Mouse (Mus musculus) MEL (cell line): ENCODE measurements around the gene Prc1. TPM values are rescaled to one million over a fixed set of nuclear protein-coding genes. Genes with fewer than 3 reads are reported as not detected.
A peak's percentile ranks its signal among the peaks of the same experiment; 100 is the strongest.

ENCODE experiments used
- DNase-seq: peaks from one replicate; pipeline ENCODE4 v3.0.0; 2011; ENCODE audit warnings: low read depth, low spot score
- H3K27ac ChIP-seq: 2 replicates; pipeline ENCODE4 v1.5.1; 2012; ENCODE audit warnings: low read depth, mild to moderate bottlenecking, control low read depth, low read length, moderate library complexity; ENCODE audit not compliant: control insufficient read depth
- H3K27me3 ChIP-seq, 2 experiments: fragments of 150-350 bp in 1 of 2; sonication (generic) in 1 of 2; 2 replicates each; pipeline ENCODE4 v1.6.1; 2012; ENCODE audit warnings: low read length in 2 of 2, mild to moderate bottlenecking in 2 of 2, improper control_type of control experiment in 1 of 2, moderate library complexity in 1 of 2; ENCODE audit not compliant: insufficient read depth in 2 of 2, control insufficient read depth in 1 of 2
- H3K36me3 ChIP-seq, 2 experiments: 2 replicates each; pipeline ENCODE4 v1.6.1; 2012 to 2014; ENCODE audit warnings: low read length in 2 of 2, improper control_type of control experiment in 1 of 2, inconsistent platforms in 1 of 2, mild to moderate bottlenecking in 1 of 2; ENCODE audit not compliant: insufficient read depth in 2 of 2, control insufficient read depth in 1 of 2
- H3K4me1 ChIP-seq, 2 experiments: fragments of 150-350 bp in 1 of 2; sonication (generic) in 1 of 2; 2 replicates each; pipeline ENCODE4 v1.6.1; 2012; ENCODE audit warnings: low read length in 2 of 2, improper control_type of control experiment in 1 of 2, mild to moderate bottlenecking in 1 of 2; ENCODE audit not compliant: insufficient read depth in 2 of 2, control insufficient read depth in 1 of 2
- H3K4me3 ChIP-seq, 2 experiments: fragments of 150-350 bp in 1 of 2; sonication (generic) in 1 of 2; 2 replicates each; pipeline ENCODE4 v1.5.1; 2012; ENCODE audit warnings: low read depth in 2 of 2, low read length in 2 of 2, mild to moderate bottlenecking in 2 of 2, moderate library complexity in 2 of 2, control low read depth in 1 of 2, improper control_type of control experiment in 1 of 2; ENCODE audit not compliant: control insufficient read depth in 1 of 2, insufficient read depth in 1 of 2
- H3K79me2 ChIP-seq: 2 replicates; pipeline ENCODE4 v1.6.1; 2012; ENCODE audit warnings: mild to moderate bottlenecking, low read length, moderate library complexity; ENCODE audit not compliant: control insufficient read depth, poor library complexity, insufficient read depth
- H3K9ac ChIP-seq: 2 replicates; pipeline ENCODE4 v1.6.1; 2012; ENCODE audit warnings: low read depth, mild to moderate bottlenecking, control low read depth, low read length, moderate library complexity; ENCODE audit not compliant: control insufficient read depth, poor library complexity, severe bottlenecking
- H3K9me3 ChIP-seq: fragments of 150-350 bp; sonication (generic); replicated peaks from 2 replicates; pipeline ENCODE4 v1.6.1; 2012; ENCODE audit warnings: mild to moderate bottlenecking, low read length, improper control_type of control experiment, moderate library complexity; ENCODE audit not compliant: insufficient read depth
- BHLHE40 ChIP-seq: IDR thresholded peaks from 2 replicates; pipeline ENCODE4 v1.6.1; 2012; ENCODE audit warnings: low read depth, mild to moderate bottlenecking, inconsistent platforms, low read length, improper control_type of control experiment, borderline replicate concordance
- CHD1 ChIP-seq: IDR thresholded peaks from 2 replicates; pipeline ENCODE4 v1.6.1; 2012; ENCODE audit warnings: low read depth, mild to moderate bottlenecking, inconsistent platforms, low read length, improper control_type of control experiment
- E2F4 ChIP-seq: IDR thresholded peaks from 2 replicates; pipeline ENCODE4 v1.6.1; 2011; ENCODE audit warnings: low read depth, low read length, improper control_type of control experiment, borderline replicate concordance
- ELF1 ChIP-seq: IDR thresholded peaks from 2 replicates; pipeline ENCODE4 v1.6.1; 2014; ENCODE audit warnings: low read depth, mild to moderate bottlenecking, inconsistent platforms, low read length, improper control_type of control experiment, moderate library complexity
- GATA1 ChIP-seq: IDR thresholded peaks from 2 replicates; pipeline ENCODE4 v1.6.1; 2011; ENCODE audit warnings: low read depth, low read length, improper control_type of control experiment
- HCFC1 ChIP-seq: IDR thresholded peaks from 2 replicates; pipeline ENCODE4 v1.6.1; 2012; ENCODE audit warnings: low read depth, mild to moderate bottlenecking, inconsistent platforms, low read length, improper control_type of control experiment, moderate library complexity
- JUND ChIP-seq: IDR thresholded peaks from 2 replicates; pipeline ENCODE4 v1.6.1; 2011; ENCODE audit warnings: low read depth, mild to moderate bottlenecking, improper control_type of control experiment, low read length
- KAT2A ChIP-seq: conservative IDR thresholded peaks from 2 replicates; pipeline ENCODE4 v1.6.1; 2012; ENCODE audit warnings: low read depth, low read length, improper control_type of control experiment, inconsistent platforms
- MAFK ChIP-seq: IDR thresholded peaks from 2 replicates; pipeline ENCODE4 v1.6.1; 2011; ENCODE audit warnings: low read depth, mild to moderate bottlenecking, low read length, improper control_type of control experiment, borderline replicate concordance
- MAX ChIP-seq: IDR thresholded peaks from 2 replicates; pipeline ENCODE4 v1.6.1; 2011; ENCODE audit warnings: low read length, improper control_type of control experiment
- MAZ ChIP-seq: IDR thresholded peaks from 2 replicates; pipeline ENCODE4 v1.6.1; 2012; ENCODE audit warnings: low read depth, mild to moderate bottlenecking, inconsistent platforms, low read length, improper control_type of control experiment
- MEF2A ChIP-seq: IDR thresholded peaks from 2 replicates; pipeline ENCODE4 v1.6.1; 2014; ENCODE audit warnings: low read depth, mild to moderate bottlenecking, inconsistent platforms, low read length, improper control_type of control experiment; ENCODE audit not compliant: poor library complexity, insufficient replicate concordance, severe bottlenecking; ENCODE audit errors: extremely low read depth
- MXI1 ChIP-seq: IDR thresholded peaks from 2 replicates; pipeline ENCODE4 v1.6.1; 2011; ENCODE audit warnings: mild to moderate bottlenecking, low read depth, low read length, improper control_type of control experiment
- MYB ChIP-seq: IDR thresholded peaks from 2 replicates; pipeline ENCODE4 v1.6.1; 2011; ENCODE audit warnings: mild to moderate bottlenecking, low read depth, low read length, improper control_type of control experiment
- NELFE ChIP-seq: IDR thresholded peaks from 2 replicates; pipeline ENCODE4 v1.6.1; 2011; ENCODE audit warnings: low read depth, low read length, improper control_type of control experiment
- NRF1 ChIP-seq: IDR thresholded peaks from 2 replicates; pipeline ENCODE4 v1.6.1; 2014; ENCODE audit warnings: low read depth, mild to moderate bottlenecking, inconsistent platforms, low read length, improper control_type of control experiment, moderate library complexity; ENCODE audit not compliant: poor library complexity, insufficient read depth, severe bottlenecking
- SIN3A ChIP-seq: IDR thresholded peaks from 2 replicates; pipeline ENCODE4 v1.6.1; 2012; ENCODE audit warnings: low read length, improper control_type of control experiment, inconsistent platforms
- SMC3 ChIP-seq: IDR thresholded peaks from 2 replicates; pipeline ENCODE4 v1.6.1; 2011; ENCODE audit warnings: low read depth, low read length, improper control_type of control experiment
- TAL1 ChIP-seq: IDR thresholded peaks from 2 replicates; pipeline ENCODE4 v1.6.1; 2012; ENCODE audit warnings: mild to moderate bottlenecking, inconsistent platforms, low read length, moderate library complexity, mixed read lengths
- TBP ChIP-seq: IDR thresholded peaks from 2 replicates; pipeline ENCODE4 v1.8.0; 2011; ENCODE audit warnings: low read depth, low read length, improper control_type of control experiment
- UBTF ChIP-seq: IDR thresholded peaks from 2 replicates; pipeline ENCODE4 v1.6.1; 2012; ENCODE audit warnings: low read depth, mild to moderate bottlenecking, inconsistent platforms, low read length, improper control_type of control experiment, moderate library complexity, borderline replicate concordance; ENCODE audit not compliant: insufficient read depth
- USF1 ChIP-seq: IDR thresholded peaks from 2 replicates; pipeline ENCODE4 v1.6.1; 2014; ENCODE audit warnings: low read depth, mild to moderate bottlenecking, inconsistent platforms, low read length, improper control_type of control experiment, moderate library complexity
- ZC3H11A ChIP-seq: IDR thresholded peaks from 2 replicates; pipeline ENCODE4 v1.6.1; 2012; ENCODE audit warnings: low read depth, mild to moderate bottlenecking, inconsistent platforms, low read length, improper control_type of control experiment
- ZKSCAN1 ChIP-seq: IDR thresholded peaks from 2 replicates; pipeline ENCODE4 v1.6.1; 2012; ENCODE audit warnings: low read depth, mild to moderate bottlenecking, inconsistent platforms, low read length, improper control_type of control experiment, moderate library complexity
- ZMIZ1 ChIP-seq: IDR thresholded peaks from 2 replicates; pipeline ENCODE4 v1.6.1; 2012; ENCODE audit warnings: low read depth, mild to moderate bottlenecking, inconsistent platforms, low read length, improper control_type of control experiment, moderate library complexity
- ZNF384 ChIP-seq: IDR thresholded peaks from 2 replicates; pipeline ENCODE4 v1.6.1; 2012; ENCODE audit warnings: low read depth, mild to moderate bottlenecking, inconsistent platforms, low read length, improper control_type of control experiment
- polyA plus RNA-seq, 2 experiments: library from polyadenylated mRNA; stranded (reverse) in 1 of 2; unstranded in 1 of 2; fragments of >175 nt in 1 of 2; fragments of >200 nt in 1 of 2; gene quantifications; 2 replicates each; pipeline versions ENCODE4 v1.2.1 to v1.2.4; 2012; ENCODE audit warnings: low replicate concordance in 2 of 2, low read depth in 1 of 2; ENCODE audit not compliant: insufficient read length in 2 of 2, insufficient read depth in 1 of 2, missing spikeins in 1 of 2
- total RNA-seq: library from RNA; depleted of rRNA; stranded (reverse); fragments of 300-350 nt; gene quantifications from 2 replicates; pipeline ENCODE4 v1.2.3, GENCODE M21; 2012

The Prc1 gene
- total and polyA plus RNA-seq, 3 experiments: 68.5 to 108 (median 82.2) TPM

GRCm38 (mm10) chr7:80255981-80256380, 38.3 kb upstream of the Prc1 start (continued):
- no peak for TF ChIP-seq NRF1
- TF ChIP-seq MAX: no peak; the same call in 1 of the 2 replicates
- TF ChIP-seq KAT2A: no peak
- TF ChIP-seq JUND: no peak
- no peak for TF ChIP-seq TBP
- no peak for TF ChIP-seq MYB

DNA sequence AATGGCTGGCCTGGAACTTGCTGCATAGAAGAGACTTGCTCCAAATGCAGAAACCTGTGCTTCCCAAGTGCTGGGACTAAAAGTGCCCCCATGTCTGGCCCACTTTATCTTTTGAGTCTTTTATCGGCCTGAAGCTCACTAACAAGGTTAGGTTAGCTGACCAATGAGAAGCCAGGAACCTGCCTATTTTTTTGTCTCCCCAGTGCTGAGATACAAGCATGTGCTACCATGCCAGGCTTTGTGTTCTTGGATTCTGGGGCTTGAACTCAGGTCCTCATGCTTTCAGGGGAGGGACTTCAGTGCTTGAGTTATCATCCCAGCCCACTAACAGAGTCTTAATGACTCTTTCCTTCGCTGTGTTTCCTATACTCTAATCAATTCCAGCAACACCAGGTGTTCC, 36.5 kb upstream of the Prc1 start:
- Histone ChIP-seq H3K36me3 (peaks cover 0 to 17% of the 10 kb centered on the region in 2 experiments; a peak in 2 of 4 replicates), H3K27ac (no peak overlapping the region), H3K27me3 (no peaks in the 10 kb centered on the region), H3K79me2 (peaks cover 14% of the 10 kb centered on the region), H3K9ac (no peak overlapping the region), H3K9me3 (no peaks in the 10 kb centered on the region), H3K4me3 (no peak overlapping the region), H3K4me1 (peaks cover 10 to 24% of the 10 kb centered on the region in 2 experiments)
- peak; percentile 35 for DNase-seq
- TF ChIP-seq E2F4 (no peak), BHLHE40 (no peak), MEF2A (no peak), SIN3A (no peak), TBP (no peak), MAZ (no peak), SMC3 (no peak), ZKSCAN1 (no peak), TAL1 (no peak), ZNF384 (peak; percentile 51), USF1 (no peak), CHD1 (no peak), HCFC1 (no peak), ZMIZ1 (no peak), MAX (peak; percentile 69), GATA1 (no peak), ZC3H11A (no peak), UBTF (no peak), MXI1 (peak; percentile 56; the same call in 1 of the 2 replicates), MAFK (no peak), KAT2A (no peak), JUND (no peak), ELF1 (no peak), NELFE (no peak)
